Mouse (Mus musculus) ovary, adult 18-20 months (tissue): Measurements from ENCODE around the gene Fgfr2.

Experiments
- DNase-seq: peaks from one replicate; pipeline ENCODE4 v3.0.0; 2022; ENCODE audit warnings: low spot score, mixed read lengths

Fgfr2 gene

DNA sequence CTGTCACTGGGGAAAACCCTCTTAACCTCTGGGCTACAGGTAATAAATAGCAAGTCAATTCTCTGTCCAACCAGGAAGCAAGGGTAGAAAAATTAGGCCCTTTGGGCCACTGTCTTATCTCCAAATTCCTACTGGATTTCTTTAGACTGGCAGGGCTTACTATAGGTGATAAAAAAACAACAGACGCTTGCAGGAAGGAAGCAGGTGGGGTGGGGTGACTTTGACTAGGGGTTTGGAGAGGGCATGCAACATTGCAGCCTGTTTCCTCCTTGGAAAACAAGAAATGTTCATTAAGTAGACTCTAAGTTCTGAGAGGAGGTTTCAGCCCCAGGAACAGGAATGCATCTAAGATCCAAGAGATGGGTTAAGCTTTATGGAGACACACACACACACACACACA is 2098.3 kb downstream of the Fgfr2 start:
- DNase-seq: no peak

DNA sequence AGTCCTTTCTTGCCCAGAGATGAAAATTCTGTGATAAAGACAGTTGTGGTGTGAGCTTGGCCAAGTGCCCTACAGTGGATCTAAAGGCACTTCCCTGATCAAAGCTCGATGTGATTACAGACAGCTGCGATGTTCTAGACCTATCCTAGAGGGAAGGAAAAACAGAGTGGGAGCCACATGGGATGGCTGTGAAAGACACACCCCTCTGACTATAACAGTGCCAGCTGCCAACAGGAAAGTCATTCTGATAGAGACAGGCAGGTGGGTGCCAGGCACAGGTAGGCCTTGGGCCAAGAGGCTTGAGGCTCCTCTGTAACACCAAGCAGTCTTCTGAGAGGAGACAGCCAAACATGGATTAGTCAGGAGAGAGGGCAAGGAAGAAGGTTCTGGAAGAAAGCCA is 2104.0 kb downstream of the Fgfr2 start:
- DNase-seq: no peak

DNA sequence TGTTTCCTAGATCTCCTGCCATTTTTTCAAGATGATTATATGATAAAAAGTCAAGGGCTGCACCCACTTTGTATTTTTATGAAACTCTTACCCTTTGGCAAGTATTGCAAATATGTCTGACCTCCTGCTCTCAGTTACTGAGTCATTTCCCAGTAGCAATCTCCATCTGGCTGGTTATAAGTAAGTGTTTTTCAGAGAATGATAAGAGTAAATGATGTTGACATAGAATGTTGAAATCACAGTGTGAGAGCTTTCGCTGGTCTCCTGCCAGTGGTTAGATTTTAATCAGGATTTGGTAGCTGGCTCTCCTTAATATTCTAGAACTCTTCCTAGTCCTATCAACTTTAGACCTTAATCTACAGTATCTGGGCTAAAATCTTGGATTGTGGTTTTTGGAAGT is 2111.2 kb downstream of the Fgfr2 start:
- DNase-seq: no peak

DNA sequence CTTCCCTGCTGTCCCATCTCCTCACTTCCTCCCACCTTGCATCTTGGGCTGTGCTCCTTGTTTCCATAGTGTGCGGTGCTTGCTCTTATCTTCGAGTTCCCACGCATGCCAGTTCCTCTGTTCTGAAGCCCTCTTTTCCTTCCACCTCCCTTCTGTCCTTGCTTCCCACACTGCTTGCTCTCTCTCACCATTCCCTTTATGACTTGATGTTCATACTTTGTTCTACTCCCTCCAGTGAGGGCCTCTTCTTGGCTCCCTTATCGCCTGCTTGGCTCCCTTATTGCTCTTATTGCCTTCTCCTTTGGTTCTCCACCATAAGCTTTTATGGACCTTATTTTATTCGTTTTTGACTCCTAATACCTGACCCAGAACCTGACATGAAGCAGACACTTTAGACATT is 2114.0 kb downstream of the Fgfr2 start:
- no peak for DNase-seq

DNA sequence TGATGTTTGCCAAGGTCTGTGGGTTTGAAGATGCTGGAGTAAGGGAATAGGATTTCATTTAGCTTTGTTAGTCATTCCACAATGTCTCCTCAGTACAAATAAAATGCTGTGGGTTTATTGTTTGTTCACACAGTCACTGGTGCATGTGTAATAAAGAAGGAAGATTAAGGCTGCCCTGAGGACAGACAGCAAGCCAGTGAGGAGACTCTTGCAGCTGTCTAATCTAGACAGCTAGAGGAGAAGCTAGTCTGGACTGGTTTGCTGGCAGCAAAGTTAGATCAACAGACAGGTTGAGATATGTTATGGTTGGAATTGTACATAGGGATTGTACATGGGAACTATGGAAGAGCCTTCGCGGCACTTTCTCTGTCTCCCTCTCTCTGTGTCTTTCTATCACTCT is 2115.9 kb downstream of the Fgfr2 start:
- DNase-seq: no peak

DNA sequence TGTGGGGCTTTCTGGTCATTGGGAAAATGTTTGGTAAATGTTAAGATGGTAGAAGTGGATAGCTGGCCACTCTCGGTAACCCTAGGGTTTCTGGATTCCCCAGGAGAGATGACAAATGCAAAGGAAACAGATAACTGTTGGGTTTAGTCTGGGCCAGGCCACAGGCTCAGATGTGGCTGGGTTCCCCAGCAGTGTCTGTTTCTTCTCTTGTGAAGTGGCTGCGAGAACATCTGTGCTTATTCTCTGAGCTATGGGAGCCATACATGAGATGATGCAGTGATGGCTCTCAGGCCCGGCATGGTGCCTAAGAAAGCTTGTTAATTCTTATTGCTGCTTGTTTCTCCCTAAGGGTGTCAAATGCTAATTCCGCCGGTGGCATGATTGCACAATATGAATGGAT is 2119.1 kb downstream of the Fgfr2 start:
- DNase-seq: no peak

DNA sequence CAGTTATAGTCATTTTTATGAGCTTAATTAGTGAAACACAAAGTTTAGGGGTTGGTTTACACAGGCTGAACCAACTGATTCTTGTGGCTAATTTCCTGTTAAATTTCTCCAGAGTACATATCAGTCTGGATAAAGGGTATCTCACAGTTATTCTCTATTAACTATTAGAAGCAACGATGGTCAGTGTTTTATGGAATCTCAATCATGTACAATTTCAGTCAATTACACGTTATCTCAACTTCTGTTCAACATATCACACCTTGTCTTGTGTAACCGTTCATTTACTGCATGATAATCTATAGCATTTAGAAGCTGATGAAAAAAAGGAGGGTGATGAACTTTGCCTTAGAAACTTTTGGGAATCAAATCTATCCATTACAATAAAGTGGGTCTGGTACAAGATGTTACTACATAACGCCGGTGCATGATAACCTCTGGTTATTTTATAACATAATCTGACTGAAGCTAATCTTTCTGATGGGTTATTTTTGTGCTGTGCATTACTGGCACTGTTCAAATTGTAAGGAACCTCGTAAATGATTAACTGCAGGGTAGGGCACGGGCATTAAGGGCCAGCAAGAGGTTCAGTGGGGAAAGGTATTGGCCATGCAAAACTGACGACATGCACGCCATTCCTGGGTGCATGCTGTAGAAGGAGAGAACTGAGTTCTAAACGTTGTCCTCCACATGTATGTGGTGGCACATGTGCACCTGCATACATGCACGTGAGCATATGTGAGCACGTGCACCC is 2121.0 kb downstream of the Fgfr2 start:
- no peak for DNase-seq

DNA sequence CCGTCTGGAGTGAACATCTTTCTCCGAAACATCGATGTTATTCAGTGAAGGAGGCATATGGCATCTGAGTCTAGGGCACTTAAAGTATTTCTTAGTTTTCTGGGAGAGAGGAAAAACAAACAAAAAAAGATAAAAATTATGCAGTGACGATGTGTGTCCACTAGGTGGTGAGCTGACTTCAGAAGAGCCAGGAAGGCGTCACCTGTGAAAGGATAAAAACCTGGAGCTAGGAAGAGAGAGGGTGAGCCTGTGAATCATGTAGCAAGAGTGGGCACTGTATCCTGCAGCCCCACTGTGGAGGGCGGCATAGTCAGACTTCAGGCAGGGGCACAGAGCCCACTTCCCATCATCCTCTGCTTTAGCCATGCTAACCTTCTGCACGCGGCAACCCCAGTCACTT is 2129.2 kb downstream of the Fgfr2 start:
- DNase-seq: no peak

DNA sequence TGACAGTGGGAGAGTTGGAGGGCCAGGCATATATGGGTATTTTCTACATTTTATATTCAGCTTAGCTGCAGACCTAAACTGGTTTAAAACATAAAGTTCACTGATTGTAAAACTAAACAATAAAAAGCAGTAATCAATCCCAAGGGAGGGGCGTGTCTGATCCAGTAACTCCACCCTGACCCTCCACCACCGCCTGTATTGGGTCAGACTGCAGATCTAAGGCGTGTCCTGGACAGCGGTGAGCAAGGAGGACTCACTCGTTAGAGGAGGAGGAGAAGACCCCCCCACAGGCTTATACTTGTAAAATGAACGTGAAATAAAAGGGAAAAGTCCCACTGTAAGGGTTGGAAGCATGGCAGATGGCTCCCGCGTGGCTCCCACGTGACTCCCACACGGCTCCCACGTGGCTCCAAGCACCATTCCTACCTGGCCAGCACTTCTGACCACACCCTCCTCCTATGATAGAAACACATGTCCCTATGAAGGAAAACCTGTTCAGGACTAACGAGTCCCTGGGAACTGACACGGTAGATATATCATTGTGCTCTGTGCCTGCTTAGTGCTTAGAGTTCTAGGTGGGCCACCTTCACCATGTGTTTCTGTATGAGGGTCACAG is 2131.9 kb downstream of the Fgfr2 start:
- DNase-seq: no peak

DNA sequence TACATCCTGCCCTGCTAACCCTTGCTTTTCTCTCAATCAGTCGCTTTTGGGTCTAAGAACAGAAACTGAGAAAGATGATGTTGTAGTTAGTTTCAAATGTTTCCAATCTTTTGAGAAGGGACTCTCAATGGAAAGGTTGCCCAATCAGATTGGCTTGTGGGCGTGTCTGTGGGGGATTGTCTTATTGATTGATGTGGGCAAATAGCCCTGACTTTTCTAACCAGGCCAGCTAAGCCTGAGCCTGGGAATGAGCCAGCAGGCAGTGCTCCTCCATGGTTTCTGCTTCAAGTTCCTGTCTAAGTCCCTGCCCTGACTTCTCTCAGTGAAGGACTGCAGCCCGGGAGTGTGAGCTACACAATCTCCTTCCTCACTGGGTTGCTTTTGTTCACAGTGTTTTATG is 2133.8 kb downstream of the Fgfr2 start:
- no peak for DNase-seq

DNA sequence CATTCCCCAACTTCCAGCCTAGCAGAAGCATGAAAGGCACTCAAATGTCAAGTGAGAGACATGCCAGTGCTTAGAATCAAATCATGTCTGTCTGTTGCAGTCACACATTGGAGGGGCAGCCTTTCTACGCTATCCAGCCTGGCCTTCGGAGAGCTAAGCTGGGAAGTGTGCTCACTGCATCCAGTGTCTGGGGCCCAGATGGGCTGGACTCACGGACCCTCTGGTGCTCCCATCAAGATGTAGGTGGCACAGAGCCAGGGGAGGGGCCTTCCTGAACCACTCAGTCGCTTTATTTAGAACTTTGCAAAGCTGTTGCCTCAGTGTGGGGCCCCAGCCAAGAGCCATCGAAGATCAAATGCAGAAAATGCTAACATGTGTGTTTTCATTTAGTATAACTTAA is 2135.0 kb downstream of the Fgfr2 start:
- no peak for DNase-seq

DNA sequence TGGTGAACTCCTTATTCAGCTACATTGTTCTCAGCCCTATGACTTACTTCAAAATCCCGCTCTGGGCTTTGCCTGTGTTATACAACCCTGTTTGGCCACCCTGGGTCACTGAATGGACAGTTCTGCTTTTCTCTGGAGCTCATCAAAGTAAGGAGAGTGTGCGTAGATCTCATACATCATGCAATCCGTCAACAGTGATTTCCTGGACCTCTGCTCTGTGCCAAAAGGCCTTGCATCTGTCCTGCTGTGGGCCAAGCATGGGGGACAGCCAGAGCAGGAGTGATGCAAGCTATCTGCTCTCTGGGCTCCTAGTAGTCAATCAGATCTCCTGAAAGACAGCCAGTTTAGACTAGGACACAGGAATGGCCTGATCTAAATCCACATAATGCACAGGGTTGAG is 2137.4 kb downstream of the Fgfr2 start:
- no peak for DNase-seq

DNA sequence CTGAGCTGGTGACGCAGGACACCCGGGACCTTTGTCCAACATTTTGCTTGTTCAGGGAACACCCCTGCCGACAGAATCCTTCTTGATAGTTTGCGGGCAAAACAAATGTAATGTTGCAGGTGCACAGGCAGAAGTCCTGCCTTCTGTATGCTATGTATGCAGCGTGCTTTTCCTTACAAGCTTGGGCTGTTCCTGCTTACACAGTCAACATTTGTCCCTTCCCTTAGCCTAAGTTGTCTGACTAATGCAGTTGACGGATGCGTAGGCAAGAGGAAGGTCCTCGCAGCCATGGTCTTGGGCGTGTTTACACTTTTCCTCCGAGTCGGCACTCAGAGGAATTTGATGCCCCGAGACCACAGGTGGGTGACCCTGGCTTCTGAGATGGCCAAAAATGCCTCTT is 2138.0 kb downstream of the Fgfr2 start:
- DNase-seq: no peak

DNA sequence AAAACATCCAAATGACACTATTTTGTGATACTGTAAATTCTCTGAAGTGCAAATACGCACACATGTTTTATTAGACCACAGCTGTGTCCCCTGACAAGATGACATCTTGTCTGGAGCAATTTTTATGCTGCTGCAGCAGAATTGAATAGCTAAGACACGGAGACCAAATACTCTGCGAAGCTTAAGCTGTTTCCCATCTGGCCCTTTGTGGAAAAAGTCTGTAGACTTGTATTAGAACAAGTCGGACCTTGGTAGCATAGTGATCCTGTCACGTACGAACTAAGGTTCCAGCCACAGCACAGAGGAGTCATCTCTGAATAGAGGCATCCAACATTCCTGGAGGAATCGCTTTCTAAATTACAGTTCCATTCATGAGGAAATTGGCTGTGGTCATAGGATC is 2138.9 kb downstream of the Fgfr2 start:
- DNase-seq: no peak

DNA sequence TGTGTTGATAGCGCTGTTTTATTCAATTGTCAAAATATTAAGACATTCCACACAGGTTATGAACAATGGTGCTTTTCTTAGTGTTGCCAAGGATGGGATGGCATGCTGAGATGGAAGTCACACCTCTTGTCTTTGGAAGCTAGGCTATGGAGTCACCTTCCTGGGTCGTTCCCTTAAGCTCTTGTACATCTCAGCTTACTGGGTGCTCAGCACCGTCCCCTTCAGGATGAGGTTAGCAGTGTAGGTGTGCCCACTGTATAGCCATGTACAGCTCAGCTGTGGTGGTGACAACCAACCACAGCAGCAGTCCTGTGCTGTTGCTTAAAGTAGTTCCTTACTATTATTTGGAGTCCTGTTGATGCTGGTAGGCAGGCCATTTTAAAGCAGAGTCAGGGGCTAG is 2140.3 kb downstream of the Fgfr2 start:
- DNase-seq: no peak

DNA sequence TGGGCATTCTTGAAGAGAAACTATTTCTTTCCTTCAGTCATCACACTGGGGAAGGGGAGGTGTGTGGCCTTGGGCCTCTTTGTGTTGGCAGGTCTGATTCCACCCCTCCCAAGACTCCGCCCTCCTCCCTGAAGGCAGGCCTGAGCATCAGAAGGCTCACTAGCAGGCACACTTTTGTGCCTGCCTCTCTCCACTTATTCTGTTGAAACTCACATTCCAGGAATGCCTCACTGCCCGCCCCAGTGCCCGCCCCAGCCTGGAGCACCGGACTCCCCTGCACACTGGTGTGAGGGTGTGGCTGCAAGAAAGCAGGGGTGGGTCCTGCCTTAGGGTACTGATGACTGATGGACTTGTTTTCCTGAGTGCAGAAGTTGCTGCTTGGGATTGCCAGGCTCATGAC is 2140.8 kb downstream of the Fgfr2 start:
- DNase-seq: no peak

DNA sequence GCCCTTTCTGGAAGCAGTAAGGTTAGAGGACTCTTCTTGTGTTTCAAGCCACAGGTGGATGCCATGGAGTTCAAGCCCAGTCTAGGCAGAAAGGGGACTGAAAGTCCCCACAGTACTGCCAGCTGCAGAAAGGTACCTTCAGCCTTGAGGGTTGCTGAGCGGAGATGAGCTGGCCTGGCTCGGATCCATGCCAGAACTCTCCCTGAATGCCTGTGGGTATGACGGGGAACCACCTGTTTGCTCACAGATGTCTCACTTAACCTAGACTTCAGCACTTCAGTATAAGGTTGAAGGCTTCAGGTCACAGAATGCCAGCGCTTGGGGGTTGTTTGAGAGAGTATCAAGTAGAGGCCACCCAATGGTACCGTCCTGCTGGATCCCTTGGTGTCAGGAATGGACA is 2143.0 kb downstream of the Fgfr2 start:
- no peak for DNase-seq

DNA sequence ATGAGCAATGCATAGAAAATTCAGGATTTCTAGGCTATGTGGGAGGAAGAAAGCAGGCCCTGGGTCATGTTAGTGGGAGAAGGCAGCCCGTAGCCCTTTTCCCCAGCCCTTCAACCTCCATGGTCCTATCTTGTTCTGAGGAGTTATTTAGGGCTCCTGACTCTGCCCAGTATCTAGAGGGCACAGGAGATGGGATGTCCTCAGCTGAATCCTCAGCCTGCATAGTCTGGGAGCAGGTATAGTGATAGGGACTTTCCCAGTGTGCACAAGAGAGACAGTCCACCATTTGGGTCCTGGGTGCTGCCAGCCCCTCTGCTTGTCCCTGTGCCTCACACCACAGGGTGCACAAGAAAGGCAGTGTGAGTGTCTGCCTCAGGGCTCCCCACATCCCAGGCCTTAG is 2144.6 kb downstream of the Fgfr2 start:
- no peak for DNase-seq

DNA sequence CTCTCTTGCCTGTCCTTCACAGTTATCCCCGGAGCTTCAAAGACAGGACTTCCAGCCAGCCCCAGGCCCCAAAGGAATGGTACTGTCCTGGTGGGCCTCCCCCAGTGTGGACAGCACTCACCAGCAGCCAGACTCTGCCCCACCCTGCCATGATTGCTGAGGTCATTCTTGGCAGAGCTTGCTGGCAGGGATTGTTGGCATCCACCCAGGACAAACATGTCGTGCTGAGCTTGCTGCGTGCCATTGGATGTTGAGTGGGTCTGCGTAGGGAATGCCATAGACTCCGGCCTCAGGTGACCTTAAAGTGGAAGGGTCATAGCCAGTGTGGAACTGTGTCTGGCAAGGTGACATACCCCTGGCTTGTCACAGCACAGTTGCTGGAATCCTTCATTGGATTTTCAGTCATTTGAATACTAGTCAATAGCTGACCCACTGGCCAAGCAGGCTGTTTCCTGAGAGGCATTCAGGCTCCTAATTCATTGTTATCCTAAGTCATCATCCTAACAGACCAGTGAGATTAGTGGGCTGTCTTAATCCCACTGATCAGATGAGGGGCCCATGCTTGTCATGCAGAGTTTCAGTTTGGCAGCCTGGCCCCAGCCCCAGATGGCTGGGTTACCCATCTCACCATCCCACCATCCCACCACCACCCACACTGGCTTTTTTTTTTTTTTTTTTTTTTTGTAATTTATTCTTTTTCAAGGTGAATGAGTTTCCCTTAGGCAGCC is 2145.2 kb downstream of the Fgfr2 start:
- peak; percentile 73 for DNase-seq

DNA sequence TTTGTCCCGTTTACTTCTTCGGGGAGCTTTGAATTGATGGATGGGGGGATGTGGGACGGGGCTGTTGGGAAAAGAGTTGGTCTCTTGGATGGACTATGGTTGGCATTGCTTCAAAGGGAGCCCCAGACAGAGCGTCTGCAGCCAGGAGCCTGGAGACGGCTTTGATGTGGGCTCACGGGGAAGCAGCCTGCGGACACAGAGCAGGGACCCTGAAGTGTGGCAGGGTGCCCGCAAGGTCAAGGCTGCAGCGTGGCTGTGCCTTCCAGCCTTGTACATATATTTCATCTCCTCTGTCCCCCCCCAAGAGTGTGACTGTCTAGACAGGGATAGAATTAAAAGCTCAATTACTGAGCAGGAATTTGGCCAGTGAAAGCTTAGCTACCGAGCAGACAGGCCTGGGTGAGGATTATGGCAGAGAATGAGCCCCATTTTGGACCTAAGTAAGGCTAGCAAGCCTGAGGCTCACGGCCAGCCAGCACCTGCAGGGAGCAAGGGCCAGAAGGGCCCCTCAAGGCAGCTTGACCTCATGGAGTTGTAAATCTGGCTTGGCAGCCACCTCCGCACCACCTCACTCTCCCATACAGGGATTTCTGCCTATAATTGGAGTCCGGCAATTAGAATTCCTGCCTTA is 2146.7 kb downstream of the Fgfr2 start:
- DNase-seq: no peak

DNA sequence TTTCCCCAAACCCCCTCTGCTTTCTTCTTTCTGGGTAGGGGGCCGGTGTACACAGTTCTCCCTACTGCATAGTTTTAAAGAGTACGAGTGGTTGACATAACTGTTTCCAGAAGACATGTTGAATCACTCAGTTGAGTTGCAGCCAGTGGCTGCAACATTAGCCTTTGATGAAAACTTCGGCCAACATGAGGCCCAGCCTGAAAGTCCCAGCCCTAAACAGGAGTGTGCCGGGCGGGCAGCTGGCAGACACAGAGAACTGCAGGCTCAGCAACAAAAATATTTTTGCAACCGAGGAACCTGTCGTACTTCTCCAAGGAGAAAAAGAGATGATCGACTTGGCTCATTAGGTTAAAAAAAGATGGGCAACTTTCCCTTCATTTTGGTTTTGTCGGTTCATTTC is 2150.4 kb downstream of the Fgfr2 start:
- no peak for DNase-seq

DNA sequence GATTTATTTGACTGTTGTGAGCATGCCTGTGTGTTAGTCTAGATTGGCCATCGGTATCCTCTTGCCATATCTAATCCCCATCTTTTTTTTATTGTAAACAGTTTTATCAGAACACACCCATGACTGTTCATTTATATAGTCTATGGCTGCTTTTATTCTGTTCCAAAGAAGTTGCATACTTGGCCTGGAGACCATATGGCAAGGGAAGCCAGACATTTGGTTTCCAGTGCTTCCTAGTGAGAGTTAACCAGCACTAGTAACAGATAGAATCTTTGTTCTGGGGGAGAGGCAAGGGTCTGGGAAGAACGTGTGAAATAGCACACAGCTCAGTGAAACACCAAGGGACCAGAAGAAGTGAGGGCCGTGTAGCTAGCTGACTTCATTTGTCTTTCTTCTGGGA is 2153.6 kb downstream of the Fgfr2 start:
- DNase-seq: no peak

DNA sequence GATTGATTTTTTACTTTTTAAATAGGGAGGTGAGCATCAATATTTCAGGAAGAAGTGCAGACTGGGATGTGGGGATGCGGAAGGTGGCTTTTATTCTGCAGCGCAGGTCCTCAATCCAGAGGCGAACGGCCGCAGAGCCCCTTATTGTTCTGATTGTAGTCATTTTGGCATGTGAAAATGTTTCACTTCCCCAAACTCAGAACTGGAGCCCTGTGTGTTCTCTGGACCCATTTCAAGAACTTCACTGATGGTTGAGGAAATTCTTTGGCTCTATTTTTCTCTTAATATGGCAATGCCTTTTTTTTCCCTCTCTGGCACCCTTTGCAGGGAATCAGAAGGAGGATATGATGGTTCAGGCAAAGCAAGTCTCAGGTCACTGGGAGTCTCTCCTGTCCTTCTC is 2154.1 kb downstream of the Fgfr2 start:
- no peak for DNase-seq
